Mouse (Mus musculus) ovary, postnatal 10 days (tissue): ENCODE results near the gene Plekhm3.

Experiments used
- DNase-seq: peaks from one replicate; pipeline ENCODE4 v3.0.0; 2022; ENCODE audit warnings: low spot score

Gene Plekhm3

DNA sequence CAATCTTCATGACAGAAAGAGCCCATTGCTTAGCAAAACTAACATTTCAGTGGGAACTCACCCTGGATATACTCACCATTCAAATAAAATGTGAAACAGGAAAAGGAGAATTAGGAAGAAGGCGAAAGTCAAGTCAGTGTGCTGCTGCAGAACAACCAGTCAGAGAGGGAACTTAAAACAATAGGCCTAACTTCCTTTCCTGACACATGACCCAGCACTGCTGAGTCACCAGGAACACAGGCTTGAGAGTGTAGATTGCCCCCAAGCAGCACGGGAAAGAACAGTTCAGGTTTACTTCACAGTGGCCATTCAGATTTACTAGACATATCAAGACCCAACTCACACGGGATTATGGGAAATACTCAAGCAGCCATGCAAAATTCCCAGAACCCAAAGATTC is 80.3 kb downstream of the Plekhm3 start:
- no peak for DNase-seq

DNA sequence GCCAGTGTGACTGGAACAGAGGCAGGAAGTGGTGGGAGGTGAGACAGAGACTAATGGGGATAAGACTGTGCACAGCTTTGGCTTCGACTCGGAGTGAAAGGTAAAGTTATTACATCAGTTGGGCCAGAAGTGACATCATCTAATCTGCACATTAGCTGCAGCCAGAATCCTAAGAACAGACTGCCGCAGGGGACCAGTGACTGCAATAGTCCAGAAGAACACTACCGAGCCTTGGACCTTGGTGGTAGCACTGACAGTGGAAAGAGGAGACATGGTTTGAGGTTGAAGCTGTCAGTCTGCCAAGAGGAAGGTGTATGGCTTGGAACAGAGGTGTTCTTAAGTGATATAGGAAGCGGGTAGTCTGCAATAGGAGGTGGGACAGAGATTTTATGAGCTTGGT is 80.9 kb downstream of the Plekhm3 start:
- DNase-seq = no peak

DNA sequence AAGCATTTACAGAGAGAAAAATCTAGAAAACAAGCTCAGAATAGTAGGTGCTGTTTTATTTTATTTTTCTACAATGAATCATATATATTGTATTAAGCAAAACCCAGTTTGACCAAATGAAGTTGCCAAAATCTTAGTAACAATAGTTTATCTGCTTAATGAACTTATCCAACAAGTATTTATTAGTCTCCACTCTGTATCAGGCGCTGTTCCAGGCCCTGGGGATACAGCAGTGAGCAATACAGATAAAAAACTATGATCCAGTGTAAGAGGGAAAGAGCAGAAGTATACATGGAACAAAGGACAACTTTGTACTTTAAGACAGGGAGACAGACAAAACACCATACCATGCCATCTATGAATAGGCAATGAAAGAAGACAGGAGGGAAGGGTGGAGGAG is 81.5 kb downstream of the Plekhm3 start:
- no peak for DNase-seq

DNA sequence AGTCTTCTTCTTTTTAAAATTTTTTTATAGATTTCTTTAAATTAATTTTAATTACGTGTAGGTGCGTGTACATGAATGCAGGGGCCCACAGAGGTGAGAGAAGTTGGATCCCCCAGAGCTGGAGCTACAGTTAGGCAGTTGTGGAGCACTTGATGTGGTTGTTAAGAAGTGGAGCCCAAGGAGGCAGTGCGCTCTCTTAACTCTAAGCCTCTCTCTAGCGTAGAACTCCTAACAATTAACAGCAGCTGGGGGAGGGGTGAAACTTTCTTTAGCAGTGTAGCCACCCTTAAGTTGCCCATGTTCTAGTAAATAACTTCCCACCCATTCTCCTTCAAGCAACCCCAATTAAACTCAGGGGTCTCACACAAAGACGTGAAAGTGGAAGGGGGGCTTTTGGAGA is 84.7 kb downstream of the Plekhm3 start:
- no peak for DNase-seq

DNA sequence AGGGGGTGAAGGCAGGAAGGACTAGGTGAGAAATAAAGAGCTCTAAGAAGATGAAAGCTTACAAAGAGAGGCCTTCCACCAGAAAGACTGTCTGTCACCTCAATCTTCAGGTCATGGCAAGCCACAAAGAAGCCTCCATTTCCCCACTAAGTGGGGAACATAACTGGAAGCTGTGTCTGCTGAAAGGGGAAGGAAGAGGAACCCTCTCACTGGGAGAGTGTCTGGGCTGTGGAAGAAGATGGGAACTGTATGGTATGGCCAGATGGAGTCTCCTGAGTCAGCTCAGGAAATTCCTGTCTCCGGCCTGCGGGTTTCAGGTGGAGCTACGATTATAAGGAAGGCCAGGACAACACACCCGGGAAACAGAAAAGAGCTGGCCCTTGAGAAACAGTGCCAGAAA is 88.9 kb downstream of the Plekhm3 start:
- no peak for DNase-seq

DNA sequence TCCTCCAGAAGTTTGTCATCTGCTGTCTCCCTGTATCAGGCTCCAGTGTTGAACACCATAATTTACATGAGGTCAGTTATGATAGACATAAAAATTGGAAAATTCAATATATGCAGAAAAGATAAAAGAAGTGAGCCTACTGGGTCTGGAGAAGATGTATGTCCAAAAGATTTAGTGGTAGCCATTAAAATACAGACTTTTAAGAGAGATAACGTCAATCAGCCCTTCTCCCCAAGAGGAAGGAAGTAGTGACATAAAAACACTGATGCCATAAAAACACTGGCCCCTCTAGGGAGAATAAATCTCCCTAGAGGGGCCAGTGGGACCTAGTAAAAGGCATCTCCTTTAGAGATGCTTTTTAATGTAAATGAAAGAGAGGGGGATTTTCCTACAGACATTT is 90.5 kb downstream of the Plekhm3 start:
- DNase-seq = no peak

DNA sequence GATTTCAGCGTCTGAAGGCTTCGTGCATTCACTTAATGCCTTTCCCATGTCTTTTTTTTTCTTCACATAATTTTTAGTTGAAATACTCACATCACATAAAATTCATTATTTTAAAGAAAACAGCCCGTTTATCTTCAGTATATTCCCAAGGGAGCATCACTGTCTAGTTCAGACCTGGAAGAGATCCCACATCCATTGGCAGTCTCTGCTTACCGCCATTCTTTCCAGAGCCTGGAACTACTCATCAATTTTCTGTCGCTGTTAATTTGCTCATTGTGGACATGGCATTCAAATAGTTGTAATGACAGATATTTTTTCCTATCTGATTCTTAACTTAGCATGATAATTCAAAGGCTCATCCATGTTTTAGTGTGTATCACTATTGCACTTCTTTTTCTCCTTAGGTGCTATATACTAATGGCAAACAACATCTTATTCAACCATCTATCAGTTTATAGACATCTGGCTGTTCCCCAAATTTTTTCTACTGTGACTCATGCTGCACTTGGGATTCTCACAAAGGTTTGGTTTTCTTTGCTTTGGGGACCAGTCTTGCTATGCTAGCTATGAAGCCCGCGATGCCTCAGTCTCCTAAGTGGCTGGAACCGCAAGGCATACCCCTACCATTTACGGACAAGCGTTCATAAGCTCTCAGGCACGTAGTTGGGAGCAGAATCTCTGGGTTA is 96.2 kb downstream of the Plekhm3 start:
- DNase-seq = no peak

DNA sequence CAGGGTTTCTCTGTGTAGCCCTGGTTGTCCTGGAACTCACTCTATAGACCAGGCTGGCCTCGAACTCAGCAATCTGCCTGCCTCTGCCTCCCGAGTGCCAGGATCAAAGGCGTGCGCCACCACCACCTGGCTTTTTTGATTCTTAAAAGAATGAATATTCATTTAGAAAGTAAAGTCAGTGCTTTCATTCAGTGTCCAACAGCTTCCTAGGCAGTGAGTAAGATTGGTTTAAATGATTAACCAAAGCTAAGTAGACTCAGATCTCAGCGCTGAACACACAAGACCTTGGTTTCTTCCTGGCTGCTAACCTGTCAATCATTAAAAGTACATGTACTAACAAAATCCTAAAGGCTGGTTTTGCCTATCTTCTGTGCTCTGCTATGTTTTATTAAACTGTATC is 96.8 kb downstream of the Plekhm3 start:
- no peak for DNase-seq

DNA sequence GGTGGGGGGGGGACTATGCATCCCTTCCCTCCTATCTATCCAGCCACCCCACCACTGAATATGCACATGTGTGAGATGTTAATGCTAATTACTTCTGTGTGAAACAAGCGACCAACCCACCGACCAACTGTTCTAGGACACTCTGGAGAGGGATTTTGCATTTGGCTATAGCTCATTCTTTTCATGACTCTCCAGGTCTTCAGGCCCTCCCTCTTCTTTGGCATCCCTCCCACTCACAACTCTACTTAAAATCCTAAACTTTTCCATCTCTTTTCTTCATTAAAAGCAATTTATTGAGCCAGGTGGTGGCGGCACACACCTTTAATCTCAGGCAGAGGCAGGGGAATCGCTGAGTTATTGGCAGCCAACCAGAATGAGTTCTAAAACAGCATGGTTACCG is 101.8 kb downstream of the Plekhm3 start:
- no peak for DNase-seq

DNA sequence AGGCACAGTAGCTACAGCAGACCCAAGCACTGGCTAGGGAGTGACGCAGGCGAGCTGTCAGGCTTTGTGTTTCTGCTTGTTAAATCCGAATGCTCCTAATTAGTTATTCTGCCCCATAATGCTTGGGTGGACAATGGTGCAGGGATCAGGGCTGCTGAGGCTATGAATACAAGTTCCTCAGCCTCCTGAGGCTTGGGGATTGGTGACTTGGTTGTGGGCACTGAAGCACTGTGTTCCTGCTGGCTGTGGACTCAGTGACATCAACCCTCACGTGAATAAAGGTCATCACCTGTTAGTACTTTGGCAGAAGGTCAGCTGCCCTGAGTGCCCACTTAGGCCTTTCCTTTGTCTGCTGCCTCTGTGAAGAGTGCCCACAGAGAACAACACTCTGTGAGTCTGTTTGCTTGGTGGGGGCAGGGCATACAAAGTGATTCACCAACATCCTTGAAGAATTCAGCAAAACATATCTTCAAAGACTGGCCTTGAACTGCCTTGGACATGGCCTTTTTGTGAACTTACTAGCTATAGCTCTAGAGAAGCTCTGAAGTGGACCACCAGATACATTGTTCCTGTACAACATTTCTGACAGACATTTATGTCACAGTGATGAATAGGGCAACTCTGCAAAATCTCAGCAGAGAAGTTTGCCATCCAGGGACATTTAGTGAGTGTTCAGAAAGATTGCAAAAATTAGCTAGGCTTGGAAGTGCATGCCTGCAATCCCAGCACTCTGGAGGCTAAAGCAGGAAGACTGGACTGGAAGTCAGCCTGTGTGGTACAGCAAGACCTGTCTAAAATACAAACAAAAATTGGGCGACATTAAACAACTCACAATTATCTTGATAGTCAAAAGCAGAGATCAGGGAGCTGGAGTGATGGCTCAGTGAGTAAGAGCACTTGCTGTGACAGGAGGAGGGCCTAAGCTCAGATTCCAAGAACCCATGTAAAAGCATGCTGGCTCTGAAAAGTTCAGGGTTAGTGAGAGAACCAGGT is 102.6 kb downstream of the Plekhm3 start:
- no peak for DNase-seq

DNA sequence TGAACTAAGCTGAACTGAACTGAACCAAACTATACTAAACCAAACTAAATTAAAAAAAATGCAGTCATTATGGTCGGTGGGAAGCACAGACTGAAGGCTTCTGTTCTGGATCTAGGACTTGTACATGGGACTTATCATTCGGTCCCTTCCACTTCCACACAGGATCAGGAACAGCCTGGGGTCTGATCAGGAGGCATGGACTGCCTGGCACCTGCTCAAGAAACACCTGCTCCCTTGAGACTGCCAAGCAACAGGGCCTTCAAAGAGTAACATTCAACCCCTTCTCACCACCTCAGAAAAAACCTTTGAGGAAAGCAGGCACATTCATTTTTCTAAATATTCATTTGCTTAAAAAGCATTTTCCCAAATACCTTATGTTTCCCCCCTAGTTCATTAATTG is 103.4 kb downstream of the Plekhm3 start:
- no peak for DNase-seq

DNA sequence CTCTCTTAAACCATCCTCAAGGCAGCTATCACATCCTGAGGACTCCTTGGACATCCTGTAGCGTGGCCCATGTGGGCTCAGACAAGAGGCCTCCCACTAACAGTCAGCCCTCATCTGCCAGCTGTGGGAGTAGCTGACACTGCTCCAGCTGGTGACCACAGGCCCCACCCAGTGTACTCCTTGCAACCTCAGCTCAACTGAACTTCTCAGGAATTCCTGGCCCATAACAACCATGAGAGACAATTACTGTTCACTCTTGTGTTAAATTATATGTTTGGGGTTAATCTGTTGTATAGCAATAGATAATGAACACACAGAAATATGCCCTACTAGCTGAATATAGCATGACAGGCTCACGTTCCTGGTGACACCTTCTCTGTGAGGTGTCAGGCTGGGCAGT is 104.4 kb downstream of the Plekhm3 start:
- no peak for DNase-seq

DNA sequence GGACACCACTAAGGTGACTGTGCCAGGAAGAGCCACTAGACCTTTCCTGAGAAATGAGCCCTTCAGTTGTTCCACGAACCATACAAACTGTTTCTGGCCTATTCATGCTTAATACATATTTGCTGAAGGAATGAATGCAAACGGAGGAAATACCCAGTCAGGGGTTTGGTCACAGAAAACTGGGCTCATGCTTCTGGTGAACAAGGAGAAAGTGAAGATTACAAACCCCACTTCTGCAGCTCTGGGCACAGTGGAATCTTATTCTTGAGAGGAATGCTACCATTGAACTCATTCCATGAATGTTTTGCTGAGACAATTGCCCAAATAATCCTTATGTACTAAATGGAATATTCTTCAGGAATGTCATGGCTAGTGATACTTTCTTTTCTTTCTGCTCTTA is 106.3 kb downstream of the Plekhm3 start:
- no peak for DNase-seq

DNA sequence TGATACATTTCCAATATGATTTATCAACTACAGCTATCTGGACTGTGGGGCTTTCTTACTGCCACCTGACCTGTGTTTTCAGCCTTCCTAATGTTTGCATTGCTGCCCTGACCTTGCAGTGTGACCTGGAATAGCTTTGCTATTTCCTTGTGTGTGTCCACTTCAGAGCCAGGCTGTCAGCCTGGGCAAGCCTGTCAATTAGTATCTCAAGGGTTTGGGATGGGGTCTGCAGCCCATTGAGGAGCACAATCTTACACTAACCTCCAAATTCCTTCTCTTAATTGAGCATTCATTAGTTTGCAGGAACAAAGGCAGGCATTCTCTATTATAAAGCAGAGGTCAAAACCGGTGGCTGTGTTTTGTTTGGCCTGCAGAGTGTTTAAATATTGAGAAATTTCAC is 107.6 kb downstream of the Plekhm3 start:
- DNase-seq = no peak

DNA sequence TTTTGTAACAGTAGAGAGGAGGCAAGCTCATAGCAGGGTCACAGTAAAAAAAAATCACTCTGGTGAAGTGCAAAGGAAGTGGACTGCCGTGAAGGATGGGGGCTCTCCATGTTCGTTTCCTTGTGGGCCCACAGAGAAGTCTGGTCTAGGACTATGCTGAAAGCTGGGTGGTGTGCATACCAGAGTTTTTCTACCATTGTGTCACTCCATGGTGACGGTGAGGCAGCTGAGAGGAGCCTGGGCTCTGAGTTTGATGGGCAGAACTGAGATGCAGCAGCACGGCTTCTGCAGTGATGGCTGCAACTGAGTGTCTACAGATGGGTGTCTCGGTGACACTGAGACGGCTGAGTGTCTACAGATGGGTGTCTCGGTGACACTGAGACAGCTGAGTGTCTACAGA is 108.5 kb downstream of the Plekhm3 start:
- no peak for DNase-seq

DNA sequence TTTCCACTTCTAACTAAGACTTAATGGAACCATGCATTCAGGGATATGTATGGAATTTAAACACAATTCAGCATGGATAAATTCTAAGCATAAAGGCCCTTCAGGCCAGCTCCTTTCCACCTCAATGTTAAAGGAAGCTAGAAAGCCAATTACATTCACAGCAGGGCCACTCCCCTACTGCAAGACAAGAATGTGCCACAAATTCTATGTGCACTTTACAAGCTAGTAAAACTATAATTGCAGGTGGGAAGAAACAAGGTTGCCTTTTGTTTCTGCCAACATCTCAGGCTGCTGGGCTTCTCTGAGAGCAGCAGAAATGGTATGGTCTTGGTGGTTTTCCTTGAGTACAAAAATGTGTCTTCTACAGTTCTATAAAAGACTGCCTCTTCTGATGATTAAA is 109.1 kb downstream of the Plekhm3 start:
- no peak for DNase-seq

DNA sequence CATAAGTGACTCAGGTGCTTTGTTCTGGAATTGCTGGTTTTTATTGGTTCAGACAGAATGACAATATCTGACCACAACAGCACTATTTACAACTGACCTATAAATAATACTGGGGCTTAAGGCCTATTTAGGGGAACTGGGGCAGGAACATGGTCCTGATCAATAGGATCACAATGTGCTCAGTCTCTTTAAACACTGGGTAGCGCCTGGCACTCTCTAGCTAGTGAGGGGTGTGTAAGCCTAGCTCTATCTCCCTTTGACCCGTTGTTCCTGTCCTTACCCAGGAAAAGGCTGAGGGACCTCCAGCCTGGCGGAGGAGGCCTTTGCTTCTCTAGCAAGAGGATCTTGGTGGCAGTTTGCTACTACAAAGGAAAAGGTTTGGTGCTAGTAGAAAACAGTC is 111.6 kb downstream of the Plekhm3 start:
- no peak for DNase-seq

DNA sequence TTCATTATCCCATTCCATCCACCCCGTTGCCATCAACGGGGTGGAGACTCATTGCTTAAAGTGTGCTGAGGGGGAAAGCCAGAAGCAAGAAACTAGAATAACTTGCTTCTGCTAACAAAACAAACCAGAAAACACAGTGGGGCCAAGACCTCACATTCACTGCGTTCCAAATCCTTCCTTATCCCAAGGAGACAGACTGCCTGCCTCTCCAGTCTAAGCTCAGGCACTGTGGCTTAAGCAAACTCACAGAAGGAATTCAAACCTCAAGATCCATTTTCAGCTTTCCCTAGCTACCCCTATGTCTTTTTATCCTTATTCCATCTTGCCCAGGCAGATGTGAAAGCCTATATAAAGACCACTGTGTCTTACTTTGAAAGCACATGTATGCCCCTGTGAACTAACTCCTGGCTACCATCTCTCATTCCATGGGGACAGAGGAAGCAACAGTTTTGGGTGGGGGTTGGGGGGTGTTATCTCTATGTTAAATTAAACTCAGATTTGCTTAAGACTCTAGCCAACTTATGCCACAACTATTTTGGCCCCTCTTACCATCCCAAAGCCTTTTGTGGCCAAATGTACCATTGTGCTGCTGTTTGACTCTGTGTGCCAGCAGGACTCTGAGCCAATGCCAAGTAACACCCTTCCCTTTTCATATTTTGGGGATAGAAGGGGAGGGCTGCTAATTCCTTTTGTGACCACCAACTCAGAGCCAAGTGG is 112.6 kb downstream of the Plekhm3 start:
- DNase-seq = no peak

DNA sequence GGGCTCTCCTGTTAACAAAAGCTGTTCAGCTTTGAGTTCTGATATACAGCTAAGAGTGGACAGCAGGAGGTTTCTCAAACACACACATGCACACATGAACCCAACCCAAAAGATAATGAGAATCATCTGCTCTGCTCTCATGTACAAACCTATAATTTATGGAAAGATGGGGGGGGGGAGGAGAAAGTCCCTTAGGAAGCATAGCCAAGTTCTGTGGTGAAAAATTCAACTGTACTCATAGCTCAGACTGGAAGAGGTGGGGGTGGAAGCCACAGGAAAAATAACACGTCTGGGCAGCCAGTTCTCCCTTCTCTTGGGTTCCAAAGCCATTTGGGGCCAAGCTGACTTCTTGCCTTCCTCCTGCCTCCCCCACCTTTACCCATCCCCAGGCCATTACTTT is 115.7 kb downstream of the Plekhm3 start:
- DNase-seq = no peak

DNA sequence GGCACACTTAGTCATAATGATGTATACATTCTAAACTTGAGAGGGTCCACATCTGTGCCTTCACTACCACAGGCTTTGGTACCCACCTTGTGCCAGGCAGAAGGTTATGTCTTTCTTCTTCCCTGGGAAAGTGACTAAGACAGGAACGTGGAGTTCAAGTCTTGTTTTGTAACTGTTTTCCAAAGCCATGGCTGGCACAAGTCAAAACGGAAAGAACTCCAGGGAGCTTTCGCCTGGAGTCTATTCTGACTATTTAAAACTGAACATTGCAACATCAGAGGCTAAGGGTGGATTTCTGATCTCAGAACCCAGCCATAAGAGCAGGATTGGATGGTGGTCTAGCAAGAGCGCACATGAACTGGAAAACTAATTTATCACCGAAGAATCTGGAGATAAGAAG is 120.0 kb downstream of the Plekhm3 start:
- DNase-seq = no peak

DNA sequence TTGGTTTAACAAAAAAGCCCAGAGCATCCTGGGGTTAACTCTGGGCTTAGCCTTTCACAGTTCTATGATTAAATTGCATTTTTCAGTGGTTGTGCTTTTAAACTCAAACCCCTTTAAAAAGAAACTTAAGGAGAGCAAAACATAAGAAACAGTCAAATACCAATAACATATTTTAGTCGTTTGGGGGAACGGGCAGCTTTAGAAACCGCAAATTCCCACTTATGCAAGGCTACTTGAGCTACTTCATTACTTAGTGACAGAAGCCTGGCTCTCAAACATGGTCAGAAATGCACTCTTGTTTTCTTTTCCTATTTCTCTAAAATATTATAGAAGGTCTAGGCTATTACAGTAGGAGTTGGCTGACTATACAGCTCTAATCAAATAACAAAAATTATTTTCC is 120.5 kb downstream of the Plekhm3 start:
- no peak for DNase-seq

DNA sequence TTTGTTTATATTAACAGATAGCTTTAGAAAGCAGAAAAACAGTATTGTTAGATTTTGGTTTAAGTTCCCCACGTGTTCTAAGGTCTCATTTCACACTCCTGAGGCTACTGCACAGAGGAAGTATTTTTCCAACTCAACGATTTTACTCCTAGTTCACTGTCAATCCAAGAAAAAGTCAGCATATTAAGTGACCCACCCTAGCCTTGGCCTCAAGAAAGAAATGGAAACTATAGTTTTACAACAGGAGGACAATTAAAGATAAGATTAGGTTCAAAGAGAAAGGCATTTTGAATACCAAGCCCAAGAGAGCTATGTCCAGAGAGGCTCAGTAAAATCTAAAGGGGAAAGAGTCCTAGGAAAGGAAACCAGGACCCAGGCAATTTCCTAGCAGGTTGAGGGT is 125.1 kb downstream of the Plekhm3 start:
- DNase-seq = no peak

DNA sequence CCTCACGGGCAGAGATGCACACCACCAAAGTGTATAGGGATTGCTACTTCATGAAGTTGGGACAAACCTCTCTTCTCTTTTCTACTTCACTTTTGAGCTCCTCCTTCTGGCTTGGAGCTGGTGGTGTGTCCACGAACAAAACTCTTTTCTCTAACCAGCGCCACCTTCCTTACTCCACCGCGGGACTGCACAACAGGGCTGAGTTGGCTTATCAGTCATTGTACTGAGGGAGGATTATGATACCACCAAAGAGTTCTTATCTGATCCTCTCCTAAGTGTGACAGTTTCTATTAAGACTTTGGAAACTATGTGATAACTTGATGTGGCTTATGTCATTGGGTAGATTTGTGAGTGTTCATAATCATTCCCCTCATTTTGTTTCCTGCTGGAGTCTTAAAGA is 129.2 kb downstream of the Plekhm3 start:
- no peak for DNase-seq
